Mouse (Mus musculus) MEL (cell line): ENCODE data around the gene Pou5f1. TPM values are rescaled to one million over a fixed set of nuclear protein-coding genes. Genes with fewer than 3 reads are reported as not detected.

Experiments
- DNase-seq: peaks from one replicate; pipeline ENCODE4 v3.0.0; 2011; ENCODE audit warnings: low read depth, low spot score
- H3K27ac ChIP-seq: 2 replicates; pipeline ENCODE4 v1.5.1; 2012; ENCODE audit warnings: low read depth, mild to moderate bottlenecking, control low read depth, low read length, moderate library complexity; ENCODE audit not compliant: control insufficient read depth
- H3K27me3 ChIP-seq, 2 experiments: fragments of 150-350 bp in 1 of 2; sonication (generic) in 1 of 2; 2 replicates each; pipeline ENCODE4 v1.6.1; 2012; ENCODE audit warnings: low read length in 2 of 2, mild to moderate bottlenecking in 2 of 2, improper control_type of control experiment in 1 of 2, moderate library complexity in 1 of 2; ENCODE audit not compliant: insufficient read depth in 2 of 2, control insufficient read depth in 1 of 2
- H3K36me3 ChIP-seq, 2 experiments: 2 replicates each; pipeline ENCODE4 v1.6.1; 2012 to 2014; ENCODE audit warnings: low read length in 2 of 2, improper control_type of control experiment in 1 of 2, inconsistent platforms in 1 of 2, mild to moderate bottlenecking in 1 of 2; ENCODE audit not compliant: insufficient read depth in 2 of 2, control insufficient read depth in 1 of 2
- H3K4me1 ChIP-seq, 2 experiments: fragments of 150-350 bp in 1 of 2; sonication (generic) in 1 of 2; 2 replicates each; pipeline ENCODE4 v1.6.1; 2012; ENCODE audit warnings: low read length in 2 of 2, improper control_type of control experiment in 1 of 2, mild to moderate bottlenecking in 1 of 2; ENCODE audit not compliant: insufficient read depth in 2 of 2, control insufficient read depth in 1 of 2
- H3K4me3 ChIP-seq, 2 experiments: fragments of 150-350 bp in 1 of 2; sonication (generic) in 1 of 2; 2 replicates each; pipeline ENCODE4 v1.5.1; 2012; ENCODE audit warnings: low read depth in 2 of 2, low read length in 2 of 2, mild to moderate bottlenecking in 2 of 2, moderate library complexity in 2 of 2, control low read depth in 1 of 2, improper control_type of control experiment in 1 of 2; ENCODE audit not compliant: control insufficient read depth in 1 of 2, insufficient read depth in 1 of 2
- H3K79me2 ChIP-seq: 2 replicates; pipeline ENCODE4 v1.6.1; 2012; ENCODE audit warnings: mild to moderate bottlenecking, low read length, moderate library complexity; ENCODE audit not compliant: control insufficient read depth, poor library complexity, insufficient read depth
- H3K9ac ChIP-seq: 2 replicates; pipeline ENCODE4 v1.6.1; 2012; ENCODE audit warnings: low read depth, mild to moderate bottlenecking, control low read depth, low read length, moderate library complexity; ENCODE audit not compliant: control insufficient read depth, poor library complexity, severe bottlenecking
- H3K9me3 ChIP-seq: fragments of 150-350 bp; sonication (generic); replicated peaks from 2 replicates; pipeline ENCODE4 v1.6.1; 2012; ENCODE audit warnings: mild to moderate bottlenecking, low read length, improper control_type of control experiment, moderate library complexity; ENCODE audit not compliant: insufficient read depth
- CHD1 ChIP-seq: IDR thresholded peaks from 2 replicates; pipeline ENCODE4 v1.6.1; 2012; ENCODE audit warnings: low read depth, mild to moderate bottlenecking, inconsistent platforms, low read length, improper control_type of control experiment
- CTCF ChIP-seq, 3 experiments: IDR thresholded peaks in 2 of 3; conservative IDR thresholded peaks in 1 of 3; 2 replicates each; pipeline ENCODE4 v1.5.1; 2011 to 2012; ENCODE audit warnings: low read length in 3 of 3, low read depth in 2 of 3, mild to moderate bottlenecking in 2 of 3, improper control_type of control experiment in 1 of 3, inconsistent platforms in 1 of 3, mixed read lengths in 1 of 3, moderate library complexity in 1 of 3; ENCODE audit not compliant: control insufficient read depth in 1 of 3, insufficient read depth in 1 of 3, poor library complexity in 1 of 3, severe bottlenecking in 1 of 3
- ELF1 ChIP-seq: IDR thresholded peaks from 2 replicates; pipeline ENCODE4 v1.6.1; 2014; ENCODE audit warnings: low read depth, mild to moderate bottlenecking, inconsistent platforms, low read length, improper control_type of control experiment, moderate library complexity
- EP300 ChIP-seq, 2 experiments: IDR thresholded peaks; 2 replicates each; pipeline ENCODE4 v1.6.1; 2011; ENCODE audit warnings: improper control_type of control experiment in 2 of 2, low read length in 2 of 2, low read depth in 1 of 2, mild to moderate bottlenecking in 1 of 2
- ETS1 ChIP-seq: IDR thresholded peaks from 2 replicates; pipeline ENCODE4 v1.6.1; 2012; ENCODE audit warnings: low read depth, mild to moderate bottlenecking, inconsistent platforms, low read length, improper control_type of control experiment, moderate library complexity
- GABPA ChIP-seq: IDR thresholded peaks from 2 replicates; pipeline ENCODE4 v1.6.1; 2012; ENCODE audit warnings: low read depth, mild to moderate bottlenecking, inconsistent platforms, low read length, improper control_type of control experiment, moderate library complexity
- HCFC1 ChIP-seq: IDR thresholded peaks from 2 replicates; pipeline ENCODE4 v1.6.1; 2012; ENCODE audit warnings: low read depth, mild to moderate bottlenecking, inconsistent platforms, low read length, improper control_type of control experiment, moderate library complexity
- JUND ChIP-seq: IDR thresholded peaks from 2 replicates; pipeline ENCODE4 v1.6.1; 2011; ENCODE audit warnings: low read depth, mild to moderate bottlenecking, improper control_type of control experiment, low read length
- MAFK ChIP-seq: IDR thresholded peaks from 2 replicates; pipeline ENCODE4 v1.6.1; 2011; ENCODE audit warnings: low read depth, mild to moderate bottlenecking, low read length, improper control_type of control experiment, borderline replicate concordance
- MAX ChIP-seq: IDR thresholded peaks from 2 replicates; pipeline ENCODE4 v1.6.1; 2011; ENCODE audit warnings: low read length, improper control_type of control experiment
- MXI1 ChIP-seq: IDR thresholded peaks from 2 replicates; pipeline ENCODE4 v1.6.1; 2011; ENCODE audit warnings: mild to moderate bottlenecking, low read depth, low read length, improper control_type of control experiment
- NRF1 ChIP-seq: IDR thresholded peaks from 2 replicates; pipeline ENCODE4 v1.6.1; 2014; ENCODE audit warnings: low read depth, mild to moderate bottlenecking, inconsistent platforms, low read length, improper control_type of control experiment, moderate library complexity; ENCODE audit not compliant: poor library complexity, insufficient read depth, severe bottlenecking
- POLR2A ChIP-seq, 2 experiments: IDR thresholded peaks; 2 replicates each; pipeline ENCODE4 v1.6.1; 2011 to 2012; ENCODE audit warnings: low read length in 2 of 2, mild to moderate bottlenecking in 2 of 2, control low read depth in 1 of 2, improper control_type of control experiment in 1 of 2, low read depth in 1 of 2, moderate library complexity in 1 of 2; ENCODE audit not compliant: control insufficient read depth in 1 of 2, insufficient read depth in 1 of 2, poor library complexity in 1 of 2
- SIN3A ChIP-seq: IDR thresholded peaks from 2 replicates; pipeline ENCODE4 v1.6.1; 2012; ENCODE audit warnings: low read length, improper control_type of control experiment, inconsistent platforms
- TAL1 ChIP-seq: IDR thresholded peaks from 2 replicates; pipeline ENCODE4 v1.6.1; 2012; ENCODE audit warnings: mild to moderate bottlenecking, inconsistent platforms, low read length, moderate library complexity, mixed read lengths
- TBP ChIP-seq: IDR thresholded peaks from 2 replicates; pipeline ENCODE4 v1.8.0; 2011; ENCODE audit warnings: low read depth, low read length, improper control_type of control experiment
- UBTF ChIP-seq: IDR thresholded peaks from 2 replicates; pipeline ENCODE4 v1.6.1; 2012; ENCODE audit warnings: low read depth, mild to moderate bottlenecking, inconsistent platforms, low read length, improper control_type of control experiment, moderate library complexity, borderline replicate concordance; ENCODE audit not compliant: insufficient read depth
- USF1 ChIP-seq: IDR thresholded peaks from 2 replicates; pipeline ENCODE4 v1.6.1; 2014; ENCODE audit warnings: low read depth, mild to moderate bottlenecking, inconsistent platforms, low read length, improper control_type of control experiment, moderate library complexity
- ZKSCAN1 ChIP-seq: IDR thresholded peaks from 2 replicates; pipeline ENCODE4 v1.6.1; 2012; ENCODE audit warnings: low read depth, mild to moderate bottlenecking, inconsistent platforms, low read length, improper control_type of control experiment, moderate library complexity
- ZNF384 ChIP-seq: IDR thresholded peaks from 2 replicates; pipeline ENCODE4 v1.6.1; 2012; ENCODE audit warnings: low read depth, mild to moderate bottlenecking, inconsistent platforms, low read length, improper control_type of control experiment
- polyA plus RNA-seq, 2 experiments: library from polyadenylated mRNA; stranded (reverse) in 1 of 2; unstranded in 1 of 2; fragments of >175 nt in 1 of 2; fragments of >200 nt in 1 of 2; gene quantifications; 2 replicates each; pipeline versions ENCODE4 v1.2.1 to v1.2.4; 2012; ENCODE audit warnings: low replicate concordance in 2 of 2, low read depth in 1 of 2; ENCODE audit not compliant: insufficient read length in 2 of 2, insufficient read depth in 1 of 2, missing spikeins in 1 of 2
- total RNA-seq: library from RNA; depleted of rRNA; stranded (reverse); fragments of 300-350 nt; gene quantifications from 2 replicates; pipeline ENCODE4 v1.2.3, GENCODE M21; 2012

Pou5f1 gene
- total and polyA plus RNA-seq, 3 experiments: not detected

GRCm38 (mm10) chr17:35538476-35538875 is 32.7 kb downstream of the Pou5f1 start:
- Histone ChIP-seq H3K27ac (no peak overlapping the region), H3K4me3 (no peak overlapping the region), H3K79me2 (no peaks in the 10 kb centered on the region), H3K27me3 (peaks cover 0 to 5% of the 10 kb centered on the region in 2 experiments; a peak in 1 of 4 replicates), H3K9ac (no peak overlapping the region), H3K36me3 (peaks cover 0 to 4% of the 10 kb centered on the region in 2 experiments; a peak in 1 of 4 replicates), H3K4me1 (peaks cover 0 to 3% of the 10 kb centered on the region in 2 experiments; a peak in 2 of 4 replicates), H3K9me3 (no peaks in the 10 kb centered on the region)
- TF ChIP-seq SIN3A (no peak), TAL1 (no peak), CHD1 (no peak), NRF1 (no peak), MXI1 (no peak), UBTF (no peak), GABPA (no peak), MAFK (no peak), TBP (no peak), JUND (no peak), ZKSCAN1 (no peak), EP300 (IDR thresholded peaks at IDR 0.05; ENCODE audit: low read depth in 1 of 2, low read length in 2 of 2) (no peak), MAX (no peak), HCFC1 (no peak), ELF1 (no peak), CTCF (IDR thresholded peaks at IDR 0.05 in 2 of 3, conservative IDR thresholded peaks at IDR 0.05 in 1 of 3; ENCODE audit: control insufficient read depth in 1 of 3, insufficient read depth in 1 of 3, low read depth in 2 of 3, low read length in 3 of 3, poor library complexity in 1 of 3, severe bottlenecking in 1 of 3) (no peak)
- DNase-seq: no peak

DNA sequence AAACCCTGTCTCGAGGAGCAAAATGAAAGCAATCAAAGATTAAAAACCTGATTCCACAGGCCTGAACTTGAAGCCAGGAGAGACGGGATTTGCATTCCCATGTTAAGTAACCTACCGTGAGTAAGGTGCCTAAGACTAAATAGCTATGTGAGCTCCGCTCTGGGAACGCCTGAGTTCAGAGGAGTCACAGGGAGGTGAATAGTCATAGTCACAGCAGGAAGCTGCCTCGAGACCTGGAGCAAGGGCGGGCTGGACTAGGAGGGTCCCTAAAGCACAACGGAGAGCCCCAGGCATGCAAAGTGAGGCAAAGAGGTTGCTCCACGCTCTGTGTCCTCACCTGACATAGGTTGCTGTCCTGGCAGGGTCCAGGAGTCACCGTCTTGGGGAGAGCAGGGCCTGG is 33.7 kb downstream of the Pou5f1 start:
- H3K27me3 ChIP-seq: peaks cover 0 to 5% of the 10 kb centered on the region in 2 experiments; a peak in 1 of 4 replicates
- no peaks in the 10 kb centered on the region for H3K79me2 ChIP-seq
- H3K4me1 ChIP-seq: peaks cover 0 to 7% of the 10 kb centered on the region in 2 experiments; a peak in 3 of 4 replicates
- no peak overlapping the region for H3K27ac ChIP-seq
- H3K4me3 ChIP-seq: no peak overlapping the region
- H3K9me3 ChIP-seq: no peaks in the 10 kb centered on the region
- H3K36me3 ChIP-seq: peaks cover 0 to 9% of the 10 kb centered on the region in 2 experiments; a peak in 2 of 4 replicates
- no peak for DNase-seq
- no peak overlapping the region for H3K9ac ChIP-seq
- no peak for TF ChIP-seq USF1
- no peak for TF ChIP-seq ETS1
- no peak for TF ChIP-seq ZNF384
- TF ChIP-seq POLR2A (IDR thresholded peaks at IDR 0.05; ENCODE audit: control insufficient read depth in 1 of 2, insufficient read depth in 1 of 2, low read depth in 1 of 2, low read length in 2 of 2, poor library complexity in 1 of 2): no peak
- TF ChIP-seq, all 39 proteins: peak for 0
